Mouse (Mus musculus) ES-Bruce4 (cell line): ENCODE data around the gene Jmjd4.

Experiments
- EP300 ChIP-seq: IDR thresholded peaks from 2 replicates; pipeline ENCODE4 v1.6.1; 2011; ENCODE audit warnings: low read depth, low read length; ENCODE audit not compliant: insufficient read depth
- POLR2A ChIP-seq: IDR thresholded peaks from one replicate; pipeline ENCODE4 v1.8.1; 2011; ENCODE audit warnings: low read length; ENCODE audit not compliant: insufficient read depth

GRCm38 (mm10) chr11:59501978-59502700 lies 52.3 kb downstream of the Jmjd4 start:
- TF ChIP-seq POLR2A (no peak), EP300 (no peak)
